Mouse (Mus musculus): ENCODE measurements at regions not wholly inside any gene's neighbourhood (a gene's known extent, or its start where the extent isn't known, plus 50 kb on each side); places are given as distances from the start of the nearest gene placed in this dataset.

DNA sequence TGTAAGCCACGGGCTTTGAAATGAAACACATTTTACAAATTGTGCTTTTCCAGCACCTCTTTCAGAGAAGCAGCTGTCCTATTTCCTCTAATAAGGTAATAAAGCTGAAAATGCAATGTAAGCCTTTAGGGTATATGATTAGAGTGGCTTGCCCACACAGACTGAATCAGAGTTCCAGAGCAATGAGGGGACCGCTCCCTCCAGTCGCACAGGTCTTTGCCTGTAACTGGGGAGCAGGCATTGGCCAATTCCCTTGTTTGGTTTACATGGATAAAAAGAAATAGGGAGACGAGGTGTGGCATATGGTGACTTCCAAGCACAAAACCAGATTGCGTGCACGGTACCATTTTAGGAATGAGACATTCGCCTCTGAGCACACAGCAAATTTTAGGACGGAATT lies 112.7 kb upstream of the Frg1 start:
- TF ChIP-seq CHD1 (IDR thresholded peaks at IDR 0.05; ENCODE audit: low read depth, low read length) (no peak), MXI1 (IDR thresholded peaks at IDR 0.05; ENCODE audit: low read depth, low read length) (no peak)

Measured in CH12.LX (cell line).